Mouse (Mus musculus) megakaryocyte, embryonic 14.5 days (primary cell): ENCODE measurements around the gene Rab39. TPM values are rescaled to one million over a fixed set of nuclear protein-coding genes. Genes with fewer than 3 reads are reported as not detected.

Experiments
- H3K27me3 ChIP-seq: replicated peaks from 2 replicates; pipeline ENCODE3; 2012; ENCODE audit warnings: inconsistent platforms
- H3K36me3 ChIP-seq: replicated peaks from 2 replicates; pipeline ENCODE3; 2012; ENCODE audit warnings: low read length, inconsistent platforms, mixed read lengths
- H3K4me1 ChIP-seq: 2 replicates; pipeline ENCODE4 v1.6.1; 2012; ENCODE audit warnings: inconsistent platforms
- H3K4me3 ChIP-seq: replicated peaks from 2 replicates; pipeline ENCODE3; 2012; ENCODE audit warnings: moderate library complexity, mild to moderate bottlenecking, inconsistent platforms
- H3K9me3 ChIP-seq: 2 replicates; pipeline ENCODE4 v1.6.1; 2012; ENCODE audit warnings: inconsistent platforms
- FLI1 ChIP-seq: IDR thresholded peaks from 2 replicates; pipeline ENCODE4 v1.6.1; 2012; ENCODE audit warnings: low read length, inconsistent platforms, mixed read lengths
- GATA1 ChIP-seq: IDR thresholded peaks from 3 replicates; pipeline ENCODE4 v1.6.1; 2012; ENCODE audit warnings: mixed read lengths, low read length, inconsistent platforms, borderline replicate concordance
- polyA plus RNA-seq: library from polyadenylated mRNA; stranded (reverse); fragments of >175 nt; gene quantifications from 2 replicates; pipeline ENCODE4 v1.2.3, GENCODE M21; 2012; ENCODE audit warnings: low replicate concordance; ENCODE audit not compliant: insufficient read depth

Gene Rab39
- polyA plus RNA-seq, 1 experiment: 0.31 TPM

DNA sequence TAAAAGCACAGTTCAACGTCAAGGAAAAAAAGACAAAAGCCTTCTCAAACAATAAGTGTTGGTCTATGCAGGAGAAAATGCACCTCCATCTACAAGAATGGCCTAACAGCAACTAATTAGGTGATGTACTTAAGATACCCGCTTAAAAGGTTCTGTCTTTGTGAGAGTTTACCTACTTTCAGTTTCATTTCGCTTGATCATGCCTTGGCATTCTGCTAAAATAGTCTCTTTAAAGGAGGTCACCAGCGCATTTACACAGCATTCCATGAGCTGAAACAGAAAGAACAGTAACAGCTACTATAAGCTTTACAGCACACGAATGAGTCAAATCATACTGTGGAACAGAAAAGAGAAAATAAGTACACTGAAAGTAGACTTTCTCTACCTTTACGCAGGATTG, 71.2 kb downstream of the Rab39 start:
- H3K4me1 ChIP-seq: peaks cover 5% of the 10 kb centered on the region; the same call in 1 of the 2 replicates
- no peaks in the 10 kb centered on the region for H3K27me3 ChIP-seq
- H3K4me3 ChIP-seq: no peak overlapping the region
- peaks cover 88% of the 10 kb centered on the region for H3K36me3 ChIP-seq
- no peaks in the 10 kb centered on the region for H3K9me3 ChIP-seq
- no peak for TF ChIP-seq GATA1
- TF ChIP-seq FLI1: no peak

Other genes starting within 250 kb of the Rab39 start
- 0.06 TPM in 1 of 2 replicates, not detected in the other for gene Atm, start 169.5 kb downstream of the Rab39 start, polyA plus RNA-seq
- 0.26 and 0.66 TPM in 2 replicates for gene Npat, start 169.2 kb downstream of the Rab39 start, polyA plus RNA-seq
- 34.4 and 110 TPM in 2 replicates for gene Acat1, start 95.8 kb downstream of the Rab39 start, polyA plus RNA-seq
- 3.2 and 5.8 TPM in 2 replicates for gene Cul5, start 36.2 kb downstream of the Rab39 start, polyA plus RNA-seq
- gene Slc35f2, start 65.3 kb upstream of the Rab39 start, polyA plus RNA-seq: 0.67 TPM in 1 of 2 replicates, not detected in the other
- gene Sln, start 143.9 kb upstream of the Rab39 start, polyA plus RNA-seq: not detected in 2 replicates